Mouse (Mus musculus): ENCODE data around the gene Zfp579.
"Not testable (repeated sequence)": the region's sequence is repeated elsewhere in the genome, so short reads cannot be mapped to it uniquely, and the experiment has no call there.

Gene Zfp579

DNA sequence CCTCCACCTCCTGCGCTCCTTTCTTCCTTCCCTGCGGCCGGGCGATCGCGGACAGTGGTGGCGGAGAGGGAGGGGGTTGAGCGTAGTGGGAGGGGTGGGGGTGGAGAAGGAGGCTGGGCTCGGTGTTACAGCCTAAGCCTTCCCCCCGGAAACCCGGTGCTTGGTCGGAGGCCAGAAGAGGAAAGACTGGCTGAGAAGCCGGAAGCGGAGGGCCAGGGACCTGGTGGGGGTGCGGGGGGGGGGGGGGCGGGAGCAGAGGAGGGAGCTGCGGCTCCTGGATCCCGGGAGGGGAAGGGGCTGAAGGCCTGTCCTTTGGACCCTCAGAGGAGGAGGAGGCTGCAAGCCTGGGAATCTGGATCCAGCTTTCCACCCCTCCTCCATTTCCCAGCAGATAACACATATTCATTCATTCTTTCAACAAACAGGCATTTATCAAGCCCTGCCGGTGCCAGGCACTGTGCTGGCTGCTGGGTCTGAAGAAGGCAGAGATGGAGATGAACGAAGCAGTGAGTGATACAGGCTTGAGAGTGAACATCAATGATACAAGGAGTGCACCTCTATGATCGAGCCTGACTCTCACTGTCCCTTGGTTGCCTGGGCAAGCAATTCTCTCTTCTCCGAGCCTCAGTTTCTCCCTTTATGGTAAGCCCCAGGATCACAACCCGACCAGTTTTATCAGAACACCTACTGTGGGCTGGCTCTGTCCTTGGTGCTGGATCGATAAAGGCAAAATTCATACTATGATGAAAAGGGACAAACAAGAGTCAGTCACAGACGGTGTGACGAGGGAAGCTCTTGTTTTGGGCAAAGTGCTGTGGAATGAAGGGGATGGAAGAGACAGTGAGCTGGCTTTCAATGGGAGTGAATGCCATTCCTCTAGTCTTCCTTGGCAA lies at the start of gene Zfp579:
TSS of gene Zfp579 (minus strand) at position 156 of the 893 bp plus-strand sequence.
- DNase-seq (ENCODE audit: low spot score in 2 of 2) = peak; percentile 83 to 89

DNA sequence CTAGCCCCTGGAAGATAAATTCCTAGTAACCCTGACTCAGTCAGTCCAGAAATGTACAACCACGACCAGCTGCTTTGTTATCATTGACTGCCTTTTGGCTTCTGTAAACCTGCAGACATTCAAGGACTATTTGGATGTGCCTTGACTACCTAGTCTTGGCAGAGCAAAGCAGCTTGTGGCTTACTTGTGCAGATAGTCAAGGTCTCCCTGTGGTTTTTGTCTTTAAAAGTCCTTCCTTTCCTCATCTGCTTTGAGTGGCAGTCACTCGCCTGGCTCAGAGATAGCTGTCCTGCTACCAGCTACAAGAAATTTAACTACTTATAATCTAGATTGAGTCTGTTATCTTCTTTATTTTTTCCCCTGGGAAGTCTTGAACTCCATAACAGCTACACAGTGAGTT lies 49.0 kb upstream of the Zfp579 start:
- DNase-seq (ENCODE audit: low spot score in 2 of 2) = no peak

DNA sequence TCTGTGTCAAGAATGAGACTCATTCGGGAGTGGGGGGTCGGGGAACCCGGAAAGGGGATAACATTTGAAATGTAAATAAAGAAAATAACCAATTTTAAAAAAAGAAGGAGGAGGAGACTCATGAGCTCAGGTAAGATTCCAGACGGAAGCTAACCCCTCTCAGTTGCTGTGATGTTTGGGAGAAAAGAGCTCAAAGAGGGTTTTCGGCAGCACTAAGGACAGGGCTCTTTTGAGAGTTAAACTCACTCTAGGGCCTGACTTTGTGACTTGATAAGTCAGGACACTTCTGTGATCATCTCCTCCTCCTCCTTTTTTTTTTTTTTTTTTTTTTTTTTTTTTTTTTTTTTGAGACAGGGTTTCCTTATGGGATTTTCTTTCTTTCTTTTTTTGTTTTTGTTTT lies 43.0 kb upstream of the Zfp579 start:
- DNase-seq (ENCODE audit: low spot score in 2 of 2) = no peak

DNA sequence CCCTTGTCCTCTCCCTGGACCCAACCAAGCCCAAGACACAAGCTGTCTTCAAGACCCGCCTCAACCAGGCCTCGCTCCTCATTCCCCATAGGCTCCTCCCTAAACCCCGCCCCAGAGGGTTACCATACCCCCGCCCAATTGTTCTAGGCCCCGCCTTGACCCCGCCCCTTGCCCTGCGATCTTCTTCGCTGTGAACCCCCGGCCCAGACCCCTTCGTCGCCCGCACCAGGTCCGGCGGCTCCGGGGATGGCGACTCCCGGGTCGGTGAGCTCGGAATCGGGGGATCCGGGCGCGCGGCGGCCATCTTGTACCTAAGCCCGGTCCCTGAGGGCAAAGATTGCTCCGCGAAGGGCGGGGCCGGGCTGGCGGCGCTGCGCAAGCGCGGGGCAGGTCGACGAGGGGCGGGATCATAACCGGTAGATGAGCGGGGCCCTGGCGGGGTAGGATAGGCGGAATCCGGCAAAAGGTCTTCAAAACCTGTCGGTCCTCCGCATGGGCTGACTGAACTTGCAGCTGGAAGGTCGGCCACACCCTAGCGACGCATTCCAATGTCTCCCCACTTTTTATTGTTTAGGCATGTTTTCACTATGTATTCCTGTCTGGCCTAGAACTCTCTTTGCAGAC lies 42.3 kb upstream of the Zfp579 start, which contains the start of gene Zfp784:
TSS of gene Zfp784 (minus strand) at position 338 of the 624 bp plus-strand sequence.
- peak; percentile 86 to 87 for DNase-seq (ENCODE audit: low spot score in 2 of 2)

DNA sequence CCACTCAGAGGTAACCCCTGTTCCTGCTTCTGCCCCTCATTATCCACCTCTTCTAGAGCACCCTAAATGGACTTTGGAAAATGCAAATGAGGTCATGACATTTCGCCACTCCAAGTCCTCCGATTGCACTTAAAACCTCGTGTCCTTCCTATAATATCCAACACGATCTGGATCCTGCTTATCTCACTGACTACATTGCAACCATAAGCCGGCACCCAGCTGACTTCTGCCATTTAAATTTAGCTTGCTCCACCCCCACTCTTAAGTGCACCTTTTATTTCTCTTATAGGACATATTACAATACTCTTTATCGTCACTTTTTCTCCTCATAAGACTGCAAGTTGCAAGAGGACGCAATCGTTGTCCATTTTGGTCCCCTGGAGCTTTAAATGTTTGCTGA lies 41.5 kb upstream of the Zfp579 start:
- no peak for DNase-seq (ENCODE audit: low spot score in 2 of 2)

DNA sequence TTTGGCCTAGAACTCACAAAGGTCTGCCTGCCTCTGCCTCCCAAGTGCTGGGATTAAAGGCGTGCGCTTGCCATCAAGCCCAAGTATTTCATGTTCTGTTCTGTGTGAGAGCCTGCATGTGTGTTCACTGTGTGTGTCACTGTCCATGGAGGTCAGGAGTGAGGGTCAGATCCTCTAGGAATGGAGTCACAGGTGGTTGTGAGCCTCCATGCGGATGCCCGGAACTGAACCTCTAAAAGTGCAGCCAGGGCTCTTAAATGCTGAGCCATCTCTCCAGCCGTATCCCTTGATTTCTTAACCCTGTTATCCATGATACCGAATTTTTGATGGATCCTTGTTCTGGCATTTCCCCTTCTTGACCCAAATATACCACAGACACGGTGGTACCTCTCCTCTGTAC lies 41.1 kb upstream of the Zfp579 start:
- no peak for DNase-seq (ENCODE audit: low spot score in 2 of 2)

DNA sequence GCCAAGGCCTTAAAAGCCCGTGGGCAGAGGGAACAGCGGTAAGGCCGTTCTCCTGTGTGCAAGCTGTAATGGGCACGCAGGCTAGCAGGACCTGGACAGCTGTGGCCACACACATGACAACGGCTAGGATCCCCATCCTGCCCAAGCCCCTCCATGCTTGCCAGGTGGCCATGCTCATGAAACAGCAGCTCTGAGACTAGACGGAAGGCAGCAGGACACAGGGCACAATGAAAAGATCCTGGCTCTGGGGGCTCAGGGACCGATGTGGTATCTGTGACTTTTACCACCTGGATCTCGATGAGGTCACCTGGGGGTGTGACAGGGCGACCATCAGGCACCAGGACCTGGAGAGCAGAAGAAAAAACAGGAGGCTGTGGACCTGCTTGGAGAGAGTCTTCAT lies 40.2 kb upstream of the Zfp579 start:
- DNase-seq (ENCODE audit: low spot score in 2 of 2) = no peak

DNA sequence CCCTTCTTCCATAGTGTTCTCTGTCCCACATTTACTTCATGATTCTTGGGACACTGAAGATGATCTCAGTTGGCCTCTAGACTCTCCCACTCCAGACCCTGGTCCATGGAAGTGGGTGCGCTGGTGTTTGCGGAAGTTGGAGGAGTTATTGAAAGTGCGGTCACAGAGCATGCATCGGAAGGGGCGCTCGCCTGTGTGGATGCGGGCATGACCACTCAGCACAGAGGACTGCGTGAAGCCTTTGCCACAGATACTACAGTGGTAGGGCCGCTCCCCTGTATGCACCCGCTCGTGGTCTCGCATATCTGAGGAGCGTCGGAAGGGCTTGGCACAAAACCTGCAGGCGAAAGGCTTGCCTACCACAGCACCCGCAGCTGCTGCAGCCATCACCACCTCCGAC lies 39.7 kb upstream of the Zfp579 start:
- DNase-seq (ENCODE audit: low spot score in 2 of 2) = no peak

DNA sequence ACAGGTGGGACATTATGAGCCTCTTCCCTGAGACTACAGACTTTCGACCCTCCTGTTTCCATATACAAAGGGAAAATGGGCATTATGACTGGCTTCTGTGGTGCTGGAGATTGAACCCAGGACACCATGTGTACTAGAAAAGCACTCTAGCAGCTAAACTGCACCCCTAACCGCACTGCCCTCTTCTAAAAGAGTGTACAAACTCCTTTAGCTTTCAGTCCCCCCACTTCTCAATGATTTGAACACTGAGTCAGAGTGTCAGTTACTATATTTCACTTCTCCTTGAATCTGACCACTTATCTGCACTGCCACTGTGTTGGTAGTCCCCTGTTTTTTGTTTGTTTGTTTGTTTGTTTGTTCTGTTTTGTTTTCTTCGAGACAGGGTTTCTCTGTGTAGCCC lies 37.9 kb upstream of the Zfp579 start, which contains the start of gene 4632433K11Rik:
TSS of gene 4632433K11Rik (plus strand) at position 301 of the 400 bp plus-strand sequence.
- no peak for DNase-seq (ENCODE audit: low spot score in 2 of 2)

DNA sequence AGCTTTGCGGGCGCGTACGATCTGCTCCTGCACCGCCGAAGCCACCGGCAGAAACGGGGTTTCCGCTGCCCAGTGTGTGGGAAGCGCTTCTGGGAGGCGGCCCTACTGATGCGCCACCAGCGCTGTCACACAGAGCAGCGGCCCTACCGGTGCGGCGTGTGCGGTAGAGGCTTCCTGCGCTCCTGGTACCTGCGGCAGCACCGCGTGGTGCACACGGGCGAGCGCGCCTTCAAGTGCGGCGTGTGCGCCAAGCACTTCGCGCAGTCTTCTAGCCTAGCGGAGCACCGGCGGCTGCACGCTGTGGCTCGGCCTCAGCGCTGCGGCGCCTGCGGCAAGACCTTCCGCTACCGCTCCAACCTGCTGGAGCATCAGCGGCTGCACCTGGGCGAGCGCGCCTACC lies 35.5 kb upstream of the Zfp579 start:
- DNase-seq (ENCODE audit: low spot score in 2 of 2) = no peak

DNA sequence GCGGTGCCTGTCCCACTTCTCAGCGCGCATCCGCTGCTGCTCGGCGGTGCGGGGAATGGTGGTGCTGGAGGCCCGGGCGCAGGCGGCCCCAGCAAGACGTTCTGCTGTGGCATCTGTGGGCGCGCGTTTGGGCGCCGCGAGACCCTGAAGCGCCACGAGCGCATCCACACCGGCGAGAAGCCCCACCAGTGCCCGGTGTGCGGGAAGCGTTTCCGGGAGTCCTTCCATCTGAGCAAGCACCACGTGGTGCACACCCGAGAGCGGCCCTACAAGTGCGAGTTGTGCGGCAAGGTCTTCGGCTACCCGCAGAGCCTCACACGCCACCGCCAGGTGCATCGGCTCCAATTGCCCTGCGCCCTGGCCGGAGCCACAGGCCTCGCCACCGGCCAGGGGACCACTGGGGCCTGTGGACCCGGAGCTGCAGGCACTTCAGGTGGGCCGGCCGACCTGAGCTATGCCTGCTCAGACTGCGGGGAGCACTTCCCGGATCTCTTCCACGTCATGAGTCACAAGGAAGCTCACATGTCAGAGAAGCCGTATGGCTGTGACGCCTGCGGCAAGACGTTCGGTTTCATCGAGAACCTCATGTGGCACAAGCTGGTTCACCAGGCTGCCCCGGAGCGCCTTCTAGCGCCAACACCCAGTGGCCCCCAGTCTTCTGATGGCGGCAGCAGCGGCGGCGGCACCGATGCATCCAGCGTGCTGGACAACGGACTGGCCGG lies 34.8 kb upstream of the Zfp579 start:
- no peak for DNase-seq (ENCODE audit: low spot score in 2 of 2)

DNA sequence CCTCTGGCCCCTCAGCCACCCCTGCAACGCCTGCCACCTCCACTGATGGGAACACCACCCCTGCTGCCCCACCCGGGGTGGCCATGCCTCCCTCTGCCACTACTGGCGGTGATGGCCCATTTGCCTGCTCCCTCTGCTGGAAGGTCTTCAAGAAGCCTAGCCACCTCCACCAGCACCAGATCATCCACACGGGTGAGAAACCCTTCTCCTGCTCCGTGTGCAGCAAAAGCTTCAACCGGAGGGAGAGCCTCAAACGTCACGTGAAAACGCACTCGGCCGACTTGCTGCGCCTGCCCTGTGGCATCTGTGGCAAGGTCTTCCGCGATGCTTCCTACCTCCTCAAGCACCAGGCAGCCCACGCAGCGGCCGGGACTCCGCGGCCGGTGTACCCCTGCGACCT lies 34.0 kb upstream of the Zfp579 start:
- DNase-seq (ENCODE audit: low spot score in 2 of 2) = no peak

DNA sequence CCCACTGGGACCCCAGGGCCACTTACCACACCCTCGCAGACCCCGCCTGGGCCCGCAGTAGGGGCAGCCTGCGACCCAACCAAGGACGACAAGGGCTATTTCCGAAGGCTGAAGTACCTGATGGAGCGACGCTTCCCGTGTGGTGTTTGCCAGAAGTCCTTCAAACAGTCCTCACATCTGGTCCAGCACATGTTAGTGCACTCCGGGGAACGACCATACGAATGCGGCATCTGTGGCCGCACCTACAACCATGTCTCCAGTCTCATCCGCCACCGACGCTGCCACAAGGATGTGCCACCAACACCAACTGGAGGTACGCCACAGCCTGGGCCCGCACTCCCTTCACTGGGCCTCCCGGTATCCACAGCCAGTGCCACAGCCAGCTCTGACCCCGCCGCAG lies 33.6 kb upstream of the Zfp579 start:
- DNase-seq (ENCODE audit: low spot score in 2 of 2) = no peak

DNA sequence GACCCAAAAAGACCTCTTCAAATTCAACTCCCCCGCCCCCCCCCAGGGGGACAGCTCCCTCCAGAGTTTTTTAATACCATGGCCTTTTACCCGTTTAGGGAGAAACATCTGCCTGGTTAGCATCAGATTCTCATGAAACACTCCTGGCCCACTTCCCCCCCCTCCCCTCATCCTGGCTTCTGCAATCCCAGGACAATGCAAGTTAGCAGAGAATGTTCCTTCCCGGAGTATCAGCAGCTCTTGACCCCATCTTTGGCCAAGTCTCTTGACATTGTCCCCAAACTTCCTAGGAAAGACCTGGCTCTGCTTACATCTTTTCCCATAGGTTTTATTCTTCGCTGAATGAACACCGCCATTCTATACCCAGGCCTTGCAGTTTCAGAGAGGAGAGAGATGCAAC lies 25.2 kb upstream of the Zfp579 start:
- DNase-seq (ENCODE audit: low spot score in 2 of 2) = no peak

DNA sequence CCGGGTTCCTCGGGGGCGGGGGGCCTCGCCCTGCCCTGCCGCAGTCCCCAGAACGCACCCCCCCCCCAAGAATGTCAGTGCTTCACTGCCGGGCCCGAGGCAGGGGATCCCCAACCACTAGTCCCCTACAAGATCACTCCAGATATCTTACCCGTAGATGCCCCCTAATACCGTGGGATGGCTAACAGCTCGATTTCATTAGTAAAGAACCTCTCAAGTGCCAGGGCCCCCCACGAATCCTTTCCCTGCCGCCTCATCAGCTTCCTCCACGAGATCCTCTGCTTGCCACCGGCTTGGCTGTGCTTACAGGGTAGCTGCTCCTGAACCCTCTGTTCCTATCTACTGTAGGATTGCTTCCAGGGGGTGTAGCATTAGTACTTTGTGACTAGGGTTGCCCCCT lies 24.7 kb upstream of the Zfp579 start:
- DNase-seq (ENCODE audit: low spot score in 2 of 2) = no peak

DNA sequence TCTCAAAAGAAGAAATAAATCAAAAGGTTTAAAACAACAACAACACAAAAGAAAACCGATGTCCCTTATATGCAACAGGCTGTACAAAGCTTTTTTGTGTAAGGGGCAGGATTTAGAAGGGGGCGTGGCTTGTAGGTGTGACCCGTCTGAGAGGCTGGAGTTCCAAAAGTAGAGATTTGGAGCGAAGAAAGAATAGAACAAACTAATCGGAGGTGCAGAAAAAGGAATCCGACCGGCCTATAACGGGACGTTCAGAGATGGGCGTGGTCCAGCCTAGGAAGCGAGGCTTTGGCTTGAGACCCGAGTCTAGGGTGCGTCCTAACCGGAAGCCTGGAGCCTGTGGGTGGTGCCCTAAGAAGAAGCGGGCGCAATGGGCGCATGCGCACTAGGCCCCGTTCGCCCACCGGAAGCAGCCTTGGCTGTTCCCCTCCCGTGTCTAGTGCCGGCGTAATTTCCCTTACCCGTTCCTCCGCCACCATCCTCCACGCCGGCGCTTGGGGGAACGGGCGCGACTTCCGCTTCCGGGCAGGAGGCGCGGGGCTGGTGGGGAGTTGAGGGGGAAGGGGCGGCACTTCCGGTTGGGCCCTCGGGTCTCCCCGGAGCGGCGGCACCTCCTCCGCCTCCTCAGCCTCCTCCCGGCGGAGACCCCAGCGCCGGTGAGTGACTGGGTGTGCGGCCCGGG lies 24.2 kb upstream of the Zfp579 start, which contains the start of the genes Zfp865 and Ccdc106:
TSS of gene Zfp865 (plus strand) at position 377 of the 682 bp plus-strand sequence.
TSS of gene Ccdc106 (plus strand) at position 554 of the 682 bp plus-strand sequence.
- DNase-seq (ENCODE audit: low spot score in 2 of 2) = peak; percentile 99

DNA sequence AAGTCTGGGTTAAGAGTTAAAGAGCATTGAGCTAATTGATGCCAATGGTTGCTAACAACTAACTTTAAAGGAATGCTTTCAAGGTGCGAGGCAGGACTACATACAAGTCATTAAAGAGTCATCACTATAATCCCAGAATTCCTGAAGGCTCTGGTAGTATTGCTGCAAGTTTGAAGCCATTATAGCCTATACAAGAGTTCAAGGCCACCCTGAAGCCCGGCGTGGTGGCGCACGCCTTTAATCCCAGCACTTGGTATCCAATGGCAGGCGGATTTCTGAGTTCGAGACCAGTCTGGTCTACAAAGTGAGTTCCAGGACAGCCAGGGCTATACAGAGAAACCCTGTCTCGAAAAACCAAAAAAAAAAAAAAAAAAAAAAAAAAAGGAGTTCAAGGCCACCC lies 23.6 kb upstream of the Zfp579 start:
- DNase-seq (ENCODE audit: low spot score in 2 of 2) = not testable (repeated sequence)

DNA sequence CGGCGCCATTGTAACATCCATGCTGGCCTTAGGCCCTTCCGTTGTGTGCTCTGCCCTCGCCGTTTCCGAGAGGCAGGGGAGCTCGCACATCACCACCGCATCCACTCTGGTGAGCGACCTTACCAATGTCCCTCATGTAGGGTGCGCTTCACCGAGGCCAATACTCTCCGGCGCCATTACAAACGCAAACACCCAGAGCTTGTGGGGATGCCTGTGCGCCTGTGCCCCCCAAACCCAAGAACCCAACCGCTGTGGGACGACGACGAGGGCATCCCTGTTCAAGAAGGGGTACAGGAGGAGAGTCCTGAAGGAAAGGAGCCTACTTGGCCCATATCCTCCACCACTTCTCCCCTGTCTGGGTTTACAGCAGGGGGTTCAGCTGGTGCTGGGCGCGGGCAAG lies 22.0 kb upstream of the Zfp579 start:
- DNase-seq (ENCODE audit: low spot score in 2 of 2) = no peak

DNA sequence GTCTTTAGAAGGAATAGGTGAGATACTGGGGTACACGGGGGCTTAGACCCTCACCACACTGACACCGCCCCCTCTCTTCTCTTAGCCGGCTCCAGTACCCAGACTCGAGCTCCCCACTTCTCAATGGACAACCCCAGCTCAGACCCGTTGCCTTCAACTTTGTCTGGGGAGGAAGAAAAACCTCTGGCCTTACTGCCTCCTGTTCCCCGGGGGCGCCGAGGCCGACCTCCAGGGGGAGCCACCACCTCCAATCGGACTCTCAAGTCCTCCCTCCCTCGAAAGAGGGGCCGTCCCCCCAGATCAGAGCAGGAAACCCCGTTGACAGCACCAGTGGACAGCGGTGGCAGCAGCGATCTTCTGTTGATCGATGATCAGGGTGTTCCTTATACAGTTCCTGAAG lies 21.4 kb upstream of the Zfp579 start:
- DNase-seq (ENCODE audit: low spot score in 2 of 2) = no peak

DNA sequence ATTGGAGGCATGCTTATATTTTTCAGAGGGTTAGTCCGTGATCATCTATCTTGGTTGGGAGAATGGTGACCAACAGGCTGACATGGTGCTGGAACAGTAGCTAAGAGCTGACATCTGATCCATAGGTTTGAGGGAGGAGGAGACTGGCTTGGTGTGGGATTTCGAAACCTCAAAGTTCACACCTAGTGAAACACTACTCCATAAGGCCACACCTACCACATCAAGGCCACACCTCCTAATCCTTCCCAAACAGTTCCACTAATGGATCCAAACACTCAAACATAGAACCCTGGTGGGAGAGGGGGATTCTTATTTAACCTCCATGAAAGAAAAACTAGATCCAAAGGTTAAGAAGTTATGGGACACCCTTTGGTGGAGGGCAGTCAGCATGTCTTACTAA lies 21.0 kb upstream of the Zfp579 start:
- DNase-seq (ENCODE audit: low spot score in 2 of 2) = no peak

DNA sequence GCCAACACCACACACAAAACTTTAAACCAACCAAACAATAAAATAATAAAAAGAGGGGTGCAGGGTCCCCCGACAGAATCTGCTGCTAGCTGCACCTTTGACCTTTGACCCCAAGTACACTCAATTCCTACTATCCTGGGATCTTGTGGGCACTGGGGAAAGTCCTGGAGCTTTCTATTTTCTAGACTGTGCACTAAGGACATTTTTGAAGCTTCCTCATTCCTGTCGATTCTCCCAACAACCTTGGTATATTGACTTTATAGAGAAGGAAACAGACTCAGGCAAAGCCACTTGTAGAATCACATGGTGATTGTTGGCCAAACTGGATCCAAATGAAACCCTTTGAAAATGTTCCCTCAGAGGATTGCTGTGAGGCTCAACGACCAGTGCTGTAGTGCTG lies 20.1 kb upstream of the Zfp579 start:
- no peak for DNase-seq (ENCODE audit: low spot score in 2 of 2)
